ENCODE assay signal across 14 mouse cellular contexts in genomic region chr7:25086656-25087055, GRCm38 (mm10). TPM values are rescaled to one million over a fixed set of nuclear protein-coding genes. Genes with fewer than 3 reads are reported as not detected.
DNase-seq lines count a peak whose midpoint lies in the region; ATAC-seq and TF ChIP-seq lines count a peak whose summit lies in the region.
"Had no signal": no experiment of that assay in that cellular context is flagged by ENCODE, and none has a peak within 500 bp of the region (broad histone marks: within the 10 kb centered on the region; RNA-seq: fewer than 3 reads in every experiment).

No protein-coding gene starts in this region.

- TF ChIP-seq EP300 in liver, postnatal 0 days (IDR thresholded peaks at IDR 0.05; ENCODE audit: low read depth), result no peak
- TF ChIP-seq EP300 in ES-Bruce4 (IDR thresholded peaks at IDR 0.05; ENCODE audit: insufficient read depth, low read depth, low read length), result no peak

- ATAC-seq in liver, postnatal 0 days, result no peak
- no peak for ATAC-seq in liver, embryonic 12.5 days
- ATAC-seq in granulocyte monocyte progenitor cell, adult 5-6 weeks (replicated peaks; ENCODE audit: poor library complexity, severe bottlenecking), result 0 out of 2 replicates have a peak, but pooled peaks have one; percentile 13
- no peak for ATAC-seq in megakaryocyte-erythroid progenitor cell, adult 5-6 weeks (replicated peaks; ENCODE audit: low FRiP score, low TSS enrichment, poor library complexity, severe bottlenecking)

- H3K27ac ChIP-seq in gastrocnemius, adult 2 months, result no peak overlapping the region
- H3K27ac ChIP-seq in liver, postnatal 0 days (ENCODE audit: low read depth), result no peak overlapping the region
- no peak overlapping the region for H3K27ac ChIP-seq in liver, embryonic 12.5 days
- H3K27ac ChIP-seq in ES-Bruce4 (ENCODE audit: insufficient read depth, low read length), result peak overlapping the region; percentile 56; the same call in 1 of the 2 replicates
- H3K27ac ChIP-seq: lung, embryonic 15.5 days had no signal

- WGBS in liver, postnatal 0 days (ENCODE audit: insufficient replicate concordance), result 47% methylated on average over 3 of the region's 3 CpGs
- 37% methylated on average over 3 of the region's 3 CpGs for WGBS in liver, embryonic 12.5 days (ENCODE audit: insufficient replicate concordance)

- H3K4me1 ChIP-seq in liver, postnatal 0 days (ENCODE audit: insufficient read depth), result peaks cover 22% of the 10 kb centered on the region
- peaks cover 45% of the 10 kb centered on the region for H3K4me1 ChIP-seq in liver, embryonic 12.5 days
- peaks cover 7% of the 10 kb centered on the region for H3K4me1 ChIP-seq in ES-Bruce4 (ENCODE audit: control insufficient read depth, insufficient read depth, low read length)

- TF ChIP-seq POLR2A in ES-Bruce4 (IDR thresholded peaks at IDR 0.05; ENCODE audit: insufficient read depth, low read length), result no peak

- peak; percentile 50 for TF ChIP-seq CTCF in gastrocnemius, adult 2 months (IDR thresholded peaks at IDR 0.05)
- TF ChIP-seq CTCF in liver, postnatal 0 days (IDR thresholded peaks at IDR 0.05; ENCODE audit: low read depth), result peak; percentile 55
- peak; percentile 49 for TF ChIP-seq CTCF in ES-Bruce4 (IDR thresholded peaks at IDR 0.05; ENCODE audit: low read depth, low read length)

- no peak overlapping the region for H3K4me3 ChIP-seq in gastrocnemius, adult 2 months
- H3K4me3 ChIP-seq in liver, postnatal 0 days (ENCODE audit: low read depth, low read length), result no peak overlapping the region
- H3K4me3 ChIP-seq in liver, embryonic 12.5 days, result no peak overlapping the region
- no peak overlapping the region for H3K4me3 ChIP-seq in ES-Bruce4 (ENCODE audit: low read depth, low read length)
- H3K4me3 ChIP-seq: erythroblast, embryonic 14.5 days; lung, embryonic 15.5 days; midbrain, embryonic 13.5 days had no signal

- H3K9me3 ChIP-seq in liver, postnatal 0 days (ENCODE audit: low read length), result no peaks in the 10 kb centered on the region
- no peaks in the 10 kb centered on the region for H3K9me3 ChIP-seq in liver, embryonic 12.5 days (replicated peaks)
- H3K9me3 ChIP-seq in ES-Bruce4 (replicated peaks; ENCODE audit: control insufficient read depth, insufficient read depth, low read length, poor library complexity, severe bottlenecking), result no peaks in the 10 kb centered on the region
- H3K9me3 ChIP-seq: lung, embryonic 15.5 days; midbrain, embryonic 13.5 days had no signal

- H3K36me3 ChIP-seq in liver, postnatal 0 days (replicated peaks; ENCODE audit: insufficient read depth, low read length), result peaks cover 27% of the 10 kb centered on the region
- H3K36me3 ChIP-seq in liver, embryonic 12.5 days, result peaks cover 46% of the 10 kb centered on the region
- H3K36me3 ChIP-seq in ES-Bruce4 (ENCODE audit: control insufficient read depth, insufficient read depth, low read length, poor library complexity, severe bottlenecking), result peaks cover 18% of the 10 kb centered on the region

- intact Hi-C loops in gastrocnemius, adult 2 months (cut with DNase I), result no loop called here
- intact Hi-C loops in gastrocnemius, postnatal 14 days (cut with DNase I; ENCODE audit: low total_unique reads), result no loop called here

- no peak overlapping the region for H3K9ac ChIP-seq in liver, postnatal 0 days (replicated peaks)
- H3K9ac ChIP-seq in liver, embryonic 12.5 days, result no peak overlapping the region
- H3K9ac ChIP-seq in ES-Bruce4 (ENCODE audit: low read depth, poor library complexity, severe bottlenecking), result no peak overlapping the region
- H3K9ac ChIP-seq: lung, embryonic 15.5 days; midbrain, embryonic 13.5 days had no signal

- H3K27me3 ChIP-seq in liver, postnatal 0 days (ENCODE audit: insufficient read depth, low read length), result no peaks in the 10 kb centered on the region
- peaks cover 13% of the 10 kb centered on the region for H3K27me3 ChIP-seq in liver, embryonic 12.5 days (replicated peaks)
- H3K27me3 ChIP-seq in ES-Bruce4 (ENCODE audit: control insufficient read depth, insufficient read depth, low read length, poor library complexity, severe bottlenecking), result no peaks in the 10 kb centered on the region
- H3K27me3 ChIP-seq: lung, embryonic 15.5 days; midbrain, embryonic 13.5 days had no signal

- H3K4me2 ChIP-seq in liver, postnatal 0 days (ENCODE audit: low read depth, low read length), result no peak overlapping the region
- H3K4me2 ChIP-seq in liver, embryonic 12.5 days, result no peak overlapping the region
- H3K4me2 ChIP-seq: lung, embryonic 15.5 days; midbrain, embryonic 13.5 days had no signal

- DNase-seq in gastrocnemius, adult 2 months, result no peak
- DNase-seq in gastrocnemius, postnatal 14 days, result no peak
- DNase-seq in liver, postnatal 0 days, result no peak
- no peak for DNase-seq in T-cell, adult 2 months (ENCODE audit: low spot score)
- DNase-seq: embryo, embryonic 11 days; kidney, postnatal 36 days; right cerebral cortex, postnatal 25 days had no signal

RNA-seq across cellular contexts. Expression of gene Zfp574, which starts 14.3 kb away (rescaled TPM):
- total RNA-seq in gastrocnemius, adult 2 months (2021), result 1 to 10 TPM; 7.2 to 9.2 TPM
- total RNA-seq in gastrocnemius, postnatal 14 days (2021), result 1 to 10 TPM; 5.5 to 6.3 TPM
- polyA plus RNA-seq in liver, postnatal 0 days (2015; fragmentation: Nextera tagmentation; extraction: Ambion mirVana), result 9.4 and 10.8 TPM in 2 replicates
- polyA plus RNA-seq in liver, embryonic 12.5 days (2016; fragmentation: Nextera tagmentation; extraction: Ambion mirVana), result 14.4 and 15.7 TPM in 2 replicates
- polyA plus RNA-seq in ES-Bruce4 (2011; ENCODE audit: insufficient read depth, insufficient read length, low read depth, missing spikeins), result 13.5 and 14.8 TPM in 2 replicates
- total RNA-seq in granulocyte monocyte progenitor cell, adult 5-6 weeks (2014; fragmentation: Nextera tagmentation), result 6.7 and 13.2 TPM in 2 replicates
- 5.6 and 6.5 TPM in 2 replicates for total RNA-seq in granulocyte monocyte progenitor cell, adult 5-6 weeks (2017)
- 12.0 and 18.6 TPM in 2 replicates for total RNA-seq in megakaryocyte-erythroid progenitor cell, adult 5-6 weeks (2014; fragmentation: Nextera tagmentation)
- total RNA-seq in megakaryocyte-erythroid progenitor cell, adult 5-6 weeks (2017), result 3.7 and 6.9 TPM in 2 replicates

RNA-seq across cellular contexts. Expression of gene Grik5, which starts 14.5 kb away (rescaled TPM):
- 1 to 10 TPM; 2.4 to 3.1 TPM for total RNA-seq in gastrocnemius, adult 2 months (2021)
- total RNA-seq in gastrocnemius, postnatal 14 days (2021), result 1 to 10 TPM; 3.3 to 3.9 TPM
- polyA plus RNA-seq in liver, postnatal 0 days (2015; fragmentation: Nextera tagmentation; extraction: Ambion mirVana), result 0.69 and 0.76 TPM in 2 replicates
- polyA plus RNA-seq in liver, embryonic 12.5 days (2016; fragmentation: Nextera tagmentation; extraction: Ambion mirVana), result 2.5 and 3.0 TPM in 2 replicates
- polyA plus RNA-seq in ES-Bruce4 (2011; ENCODE audit: insufficient read depth, insufficient read length, low read depth, missing spikeins), result 31.5 and 40.0 TPM in 2 replicates
- total RNA-seq in granulocyte monocyte progenitor cell, adult 5-6 weeks (2014; fragmentation: Nextera tagmentation), result 5.0 and 9.4 TPM in 2 replicates
- 0.72 and 1.8 TPM in 2 replicates for total RNA-seq in granulocyte monocyte progenitor cell, adult 5-6 weeks (2017)
- total RNA-seq in megakaryocyte-erythroid progenitor cell, adult 5-6 weeks (2014; fragmentation: Nextera tagmentation), result 20.9 and 31.7 TPM in 2 replicates
- total RNA-seq in megakaryocyte-erythroid progenitor cell, adult 5-6 weeks (2017), result 0.23 and 6.4 TPM in 2 replicates
